24 mouse cellular contexts compared by ENCODE assay signal in the genomic region with DNA sequence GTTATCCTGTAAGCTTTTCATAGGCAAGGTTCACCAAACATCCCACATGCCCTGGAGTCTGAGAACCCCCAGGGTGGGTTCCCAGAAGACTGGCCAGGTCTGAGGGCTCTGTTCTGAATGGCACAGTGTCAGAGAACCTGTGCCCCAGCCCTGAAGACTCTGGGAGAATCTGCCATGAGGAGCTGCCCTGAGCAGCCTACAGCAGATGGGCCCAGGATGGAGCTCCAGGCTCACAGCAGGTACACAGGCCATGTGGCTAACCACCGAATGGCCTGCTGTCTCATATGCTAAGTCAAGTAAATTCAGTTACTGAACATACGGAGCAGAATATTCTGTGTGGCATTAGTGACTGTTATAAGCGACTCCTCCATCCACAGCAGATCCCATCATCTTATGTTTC.
DNase-seq lines count a peak whose midpoint lies in the region; ATAC-seq and TF ChIP-seq lines count a peak whose summit lies in the region.
"Had no signal": no experiment of that assay in that cellular context is flagged by ENCODE, and none has a peak within 500 bp of the region (broad histone marks: within the 10 kb centered on the region; RNA-seq: fewer than 3 reads in every experiment).

No protein-coding gene starts in this region.

- H3K9ac ChIP-seq in forebrain, embryonic 15.5 days (replicated peaks) = no peak overlapping the region
- no peak overlapping the region for H3K9ac ChIP-seq in forebrain, embryonic 11.5 days (ENCODE audit: low read length)
- H3K9ac ChIP-seq in midbrain, postnatal 0 days (replicated peaks; ENCODE audit: low read length, poor library complexity, severe bottlenecking) = no peak overlapping the region
- H3K9ac ChIP-seq in midbrain, embryonic 14.5 days (replicated peaks; ENCODE audit: low read length) = no peak overlapping the region
- H3K9ac ChIP-seq: embryonic facial prominence, embryonic 13.5 days; heart, embryonic 15.5 days; hindbrain, embryonic 13.5 days; kidney, embryonic 15.5 days; liver, embryonic 12.5 days; liver, postnatal 0 days; neural tube, embryonic 13.5 days had no signal

- H3K36me3 ChIP-seq in forebrain, embryonic 15.5 days = peaks cover 5% of the 10 kb centered on the region
- H3K36me3 ChIP-seq in forebrain, embryonic 11.5 days (ENCODE audit: control insufficient read depth, insufficient read depth, low read length) = no peaks in the 10 kb centered on the region; the same call in 1 of the 2 replicates
- peaks cover 2% of the 10 kb centered on the region; the same call in 1 of the 2 replicates for H3K36me3 ChIP-seq in midbrain, postnatal 0 days (ENCODE audit: insufficient read depth, low read length)
- H3K36me3 ChIP-seq in midbrain, embryonic 14.5 days (ENCODE audit: control insufficient read depth, insufficient read depth, low read length) = peaks cover 11% of the 10 kb centered on the region; the same call in 1 of the 2 replicates
- H3K36me3 ChIP-seq in thymus, adult 2 months (ENCODE audit: control insufficient read depth, insufficient read depth, low read length) = peaks cover 23% of the 10 kb centered on the region
- H3K36me3 ChIP-seq: G1E had no signal

- 76% methylated on average over 3 of the region's 3 CpGs for WGBS in forebrain, embryonic 15.5 days
- WGBS in forebrain, embryonic 11.5 days = 89% methylated on average over 3 of the region's 3 CpGs
- WGBS in midbrain, postnatal 0 days = 85% methylated on average over 3 of the region's 3 CpGs
- WGBS in midbrain, embryonic 14.5 days = 90% methylated on average over 3 of the region's 3 CpGs
- WGBS in thymus, adult 2 months = 94% methylated on average over 3 of the region's 3 CpGs

- H3K4me3 ChIP-seq in forebrain, embryonic 15.5 days = no peak overlapping the region
- no peak overlapping the region for H3K4me3 ChIP-seq in forebrain, embryonic 11.5 days (ENCODE audit: low read depth, low read length)
- no peak overlapping the region for H3K4me3 ChIP-seq in midbrain, postnatal 0 days (ENCODE audit: low read depth, low read length)
- H3K4me3 ChIP-seq in midbrain, embryonic 14.5 days (replicated peaks; ENCODE audit: low read depth, low read length) = no peak overlapping the region
- no peak overlapping the region for H3K4me3 ChIP-seq in thymus, adult 2 months (ENCODE audit: control insufficient read depth, insufficient read depth, low read length)
- H3K4me3 ChIP-seq: embryonic facial prominence, embryonic 13.5 days; heart, embryonic 15.5 days; hindbrain, embryonic 13.5 days; kidney, embryonic 15.5 days; layer of hippocampus, adult 2 months; liver, embryonic 12.5 days; neural tube, embryonic 13.5 days had no signal

- H3K9me3 ChIP-seq in forebrain, embryonic 15.5 days = no peaks in the 10 kb centered on the region
- no peaks in the 10 kb centered on the region for H3K9me3 ChIP-seq in forebrain, embryonic 11.5 days (ENCODE audit: control insufficient read depth, low read length)
- no peaks in the 10 kb centered on the region for H3K9me3 ChIP-seq in midbrain, postnatal 0 days (ENCODE audit: low read length)
- no peaks in the 10 kb centered on the region for H3K9me3 ChIP-seq in midbrain, embryonic 14.5 days (ENCODE audit: control insufficient read depth, low read length)
- H3K9me3 ChIP-seq: embryonic facial prominence, embryonic 13.5 days; G1E; heart, embryonic 15.5 days; hindbrain, embryonic 13.5 days; kidney, embryonic 15.5 days; liver, embryonic 12.5 days; neural tube, embryonic 13.5 days had no signal

- peak overlapping the region; percentile 27; the same call in 1 of the 2 replicates for H3K27ac ChIP-seq in forebrain, embryonic 15.5 days (replicated peaks)
- H3K27ac ChIP-seq in forebrain, embryonic 11.5 days (ENCODE audit: low read depth, low read length) = no peak overlapping the region
- no peak overlapping the region for H3K27ac ChIP-seq in midbrain, postnatal 0 days (ENCODE audit: low read depth, low read length)
- no peak overlapping the region for H3K27ac ChIP-seq in midbrain, embryonic 14.5 days (replicated peaks; ENCODE audit: low read depth, low read length)
- no peak overlapping the region for H3K27ac ChIP-seq in thymus, adult 2 months (ENCODE audit: control insufficient read depth, insufficient read depth, low read length)
- H3K27ac ChIP-seq: embryonic facial prominence, embryonic 13.5 days; heart, embryonic 15.5 days; hindbrain, embryonic 13.5 days; kidney, embryonic 15.5 days; layer of hippocampus, adult 2 months; liver, embryonic 12.5 days; neural tube, embryonic 13.5 days had no signal

- no peaks in the 10 kb centered on the region for H3K27me3 ChIP-seq in forebrain, embryonic 15.5 days
- H3K27me3 ChIP-seq in forebrain, embryonic 11.5 days (ENCODE audit: control insufficient read depth, insufficient read depth, low read length) = no peaks in the 10 kb centered on the region
- no peaks in the 10 kb centered on the region for H3K27me3 ChIP-seq in midbrain, postnatal 0 days (ENCODE audit: insufficient read depth, low read length)
- H3K27me3 ChIP-seq in midbrain, embryonic 14.5 days (ENCODE audit: control insufficient read depth, insufficient read depth, low read length) = no peaks in the 10 kb centered on the region
- no peaks in the 10 kb centered on the region for H3K27me3 ChIP-seq in thymus, adult 2 months (ENCODE audit: control insufficient read depth, insufficient read depth, low read length)
- H3K27me3 ChIP-seq: heart, embryonic 15.5 days; hindbrain, embryonic 13.5 days; kidney, embryonic 15.5 days; liver, embryonic 12.5 days; neural tube, embryonic 13.5 days; Patski had no signal

- TF ChIP-seq CTCF in midbrain, postnatal 0 days (IDR thresholded peaks at IDR 0.05) = no peak
- no peak for TF ChIP-seq CTCF in thymus, adult 2 months (IDR thresholded peaks at IDR 0.05; ENCODE audit: borderline replicate concordance, control insufficient read depth, extremely low read depth, insufficient read depth, low read length, poor library complexity)

- no peak for ATAC-seq in forebrain, embryonic 15.5 days (replicated peaks)
- no peak for ATAC-seq in forebrain, embryonic 11.5 days (replicated peaks; ENCODE audit: low FRiP score)
- ATAC-seq in midbrain, postnatal 0 days (ENCODE audit: low FRiP score) = no peak
- ATAC-seq in midbrain, embryonic 14.5 days (ENCODE audit: low FRiP score, low TSS enrichment) = no peak
- ATAC-seq: forebrain, embryonic 14.5 days; intestine, postnatal 0 days; liver, embryonic 12.5 days; liver, postnatal 0 days; Patski had no signal

- H3K4me1 ChIP-seq in forebrain, embryonic 15.5 days = peaks cover 23% of the 10 kb centered on the region
- H3K4me1 ChIP-seq in forebrain, embryonic 11.5 days (replicated peaks; ENCODE audit: control insufficient read depth, insufficient read depth, low read length) = no peaks in the 10 kb centered on the region
- no peaks in the 10 kb centered on the region for H3K4me1 ChIP-seq in midbrain, postnatal 0 days (ENCODE audit: insufficient read depth, low read length)
- H3K4me1 ChIP-seq in midbrain, embryonic 14.5 days (ENCODE audit: control insufficient read depth, insufficient read depth, low read length) = no peaks in the 10 kb centered on the region
- 0 out of 2 replicates have a peak, but pooled peaks cover 4% of the 10 kb centered on the region for H3K4me1 ChIP-seq in thymus, adult 2 months (replicated peaks; ENCODE audit: control insufficient read depth, insufficient read depth, low read length)

- H3K4me2 ChIP-seq in forebrain, embryonic 15.5 days (replicated peaks) = no peak overlapping the region
- H3K4me2 ChIP-seq in forebrain, embryonic 11.5 days (ENCODE audit: low read depth, low read length, severe bottlenecking) = no peak overlapping the region
- no peak overlapping the region for H3K4me2 ChIP-seq in midbrain, postnatal 0 days (ENCODE audit: low read depth, low read length, poor library complexity, severe bottlenecking)
- H3K4me2 ChIP-seq in midbrain, embryonic 14.5 days (ENCODE audit: low read length) = no peak overlapping the region
- H3K4me2 ChIP-seq: embryonic facial prominence, embryonic 13.5 days; heart, embryonic 15.5 days; hindbrain, embryonic 13.5 days; kidney, embryonic 15.5 days; liver, embryonic 12.5 days; midbrain, embryonic 11.5 days; neural tube, embryonic 13.5 days had no signal

- TF ChIP-seq POLR2A in thymus, adult 2 months (IDR thresholded peaks at IDR 0.05; ENCODE audit: control insufficient read depth, extremely low read depth, insufficient read depth, low read length, poor library complexity) = no peak

- no peak for DNase-seq in forebrain, embryonic 11.5 days (ENCODE audit: low spot score)
- peak; percentile 48 for DNase-seq in midbrain, postnatal 0 days (ENCODE audit: low spot score)
- no peak for DNase-seq in midbrain, embryonic 14.5 days
- DNase-seq in cerebellum, adult 9-11 months = peak; percentile 96
- no peak for DNase-seq in thymus, adult 2 months
- no peak for DNase-seq in kidney, adult 18-20 months
- DNase-seq in B cell, adult 2 months = no peak
- DNase-seq: adrenal gland, postnatal 10 days; kidney, postnatal 25 days; liver, postnatal 0 days; lung, postnatal 36 days had no signal

Comparison
In these comparisons a context has a peak if more than half of its experiments do, and no peak if none do; other contexts are left out.
1. DNase-seq: peak in midbrain, postnatal 0 days (single experiment) and cerebellum, adult 9-11 months (single experiment); none in forebrain, embryonic 11.5 days (single experiment), midbrain, embryonic 14.5 days (single experiment), thymus, adult 2 months (single experiment), kidney, adult 18-20 months (single experiment) and B cell, adult 2 months (0 of 2).